Mouse (Mus musculus): ENCODE measurements around the gene Amigo3.

Gene Amigo3

DNA sequence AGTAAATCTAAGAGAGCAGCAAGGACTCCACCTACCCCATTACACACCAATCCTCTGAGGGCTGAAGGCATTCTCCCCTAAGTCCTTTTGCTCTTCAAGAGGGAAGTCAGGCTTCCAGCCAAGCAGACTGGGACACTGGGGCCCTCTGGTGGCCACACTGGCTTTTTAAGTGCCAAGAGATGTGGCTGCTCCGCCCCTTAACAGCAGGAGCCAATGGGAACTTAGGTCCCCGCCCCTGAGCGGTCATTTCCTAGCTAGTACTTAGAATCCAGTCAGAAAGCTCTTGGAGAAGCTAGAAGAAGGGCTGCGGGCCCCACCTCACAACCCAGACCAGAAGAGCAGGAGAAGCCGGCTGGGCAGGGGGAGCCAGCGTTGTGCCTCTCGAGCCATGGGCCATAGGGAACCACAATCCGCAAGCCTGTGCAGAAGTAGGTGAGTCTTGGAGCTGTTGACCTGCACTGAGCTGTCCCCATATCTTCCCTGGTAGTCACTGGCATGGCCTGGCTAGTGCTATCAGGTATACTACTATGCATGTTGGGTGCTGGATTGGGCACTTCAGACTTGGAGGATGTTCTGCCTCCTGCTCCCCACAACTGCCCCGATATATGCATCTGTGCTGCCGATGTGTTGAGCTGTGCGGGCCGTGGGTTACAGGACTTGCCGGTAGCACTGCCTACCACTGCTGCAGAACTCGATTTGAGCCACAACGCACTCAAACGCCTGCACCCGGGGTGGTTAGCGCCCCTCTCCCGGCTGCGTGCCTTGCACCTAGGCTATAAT lies at the start of gene Amigo3:
Gene Amigo3, plus strand, starts transcription at position 275 of the 780 bp plus-strand sequence.
- peak; percentile 98 for DNase-seq (ENCODE audit: low read depth, low spot score)

DNA sequence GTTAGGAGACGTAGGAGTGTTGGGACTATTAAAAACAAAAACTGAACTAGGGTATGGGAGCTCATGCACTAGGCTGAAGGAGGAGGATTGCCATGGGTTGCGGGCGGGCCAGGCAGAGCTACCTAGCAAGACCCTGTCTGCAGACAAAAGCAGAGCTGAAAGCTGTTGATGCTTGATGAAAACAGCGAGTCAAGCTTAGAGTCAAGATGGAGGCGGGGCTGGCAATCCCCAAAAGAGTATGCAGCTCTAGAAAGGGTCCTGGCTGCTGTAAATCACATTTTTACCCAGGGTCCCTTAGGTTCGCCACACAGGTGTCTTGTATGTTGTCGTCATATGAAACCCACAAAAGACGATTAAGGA lies 49.4 kb upstream of the Amigo3 start:
- peak; percentile 42 for DNase-seq (ENCODE audit: low read depth, low spot score)

DNA sequence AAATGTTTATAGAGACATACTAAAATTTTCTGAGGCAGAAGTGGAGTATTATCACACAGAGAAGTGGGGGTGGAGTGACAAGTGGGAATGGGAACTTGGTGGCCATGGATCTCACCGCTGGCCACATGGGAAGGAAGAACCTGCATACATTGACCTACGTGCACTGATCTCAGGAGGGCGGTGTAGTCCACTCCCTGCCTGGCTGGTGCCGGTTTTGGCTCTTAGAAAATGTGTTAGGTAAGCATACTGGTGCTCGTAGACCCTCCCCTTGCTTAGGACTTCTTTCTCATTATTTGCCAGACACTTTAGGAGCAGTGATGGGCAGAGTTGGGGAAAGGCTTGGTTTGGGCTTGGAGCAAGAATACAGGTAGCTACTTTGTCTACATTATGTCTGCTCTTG lies 44.9 kb upstream of the Amigo3 start:
- no peak for DNase-seq (ENCODE audit: low read depth, low spot score)

DNA sequence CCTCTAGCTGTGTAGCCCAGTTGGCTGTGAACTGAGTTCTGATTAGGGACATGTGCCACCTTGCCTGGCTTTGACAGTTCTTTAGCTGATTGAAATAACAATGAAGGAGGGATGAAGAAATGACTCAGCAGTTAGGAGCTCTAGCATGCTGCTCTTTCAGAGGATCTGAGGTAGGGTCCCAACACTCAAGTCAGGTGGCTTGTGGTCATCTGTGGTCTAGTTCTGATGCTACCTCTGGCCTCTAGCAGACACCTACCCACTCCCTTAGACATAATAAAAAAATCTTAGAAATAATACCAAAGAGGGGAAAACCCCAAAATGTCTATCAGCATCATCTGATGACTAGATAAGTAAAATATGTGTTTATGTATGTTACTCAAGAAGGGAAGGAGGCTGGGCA lies 42.6 kb upstream of the Amigo3 start:
- peak; percentile 42 for DNase-seq (ENCODE audit: low read depth, low spot score)

DNA sequence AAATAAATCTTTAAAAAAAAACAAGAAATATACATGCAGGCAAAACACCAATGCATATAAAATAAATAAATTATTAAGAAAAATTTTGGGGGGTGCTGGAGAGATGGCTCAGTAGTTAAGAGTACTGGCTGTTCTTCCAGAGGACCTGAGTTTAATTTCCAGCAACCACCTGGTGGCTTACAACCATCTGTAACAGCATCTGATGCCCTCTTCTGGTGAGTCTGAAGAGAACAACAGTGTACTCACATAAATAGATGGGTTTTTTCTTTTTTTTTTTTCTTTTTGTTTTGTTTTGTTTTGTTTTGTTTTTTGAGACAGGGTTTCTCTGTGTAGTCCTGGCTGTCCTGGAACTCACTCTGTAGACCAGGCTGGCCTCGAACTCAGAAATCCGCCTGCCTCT lies 39.4 kb upstream of the Amigo3 start:
- DNase-seq (ENCODE audit: low read depth, low spot score) = peak; percentile 21

DNA sequence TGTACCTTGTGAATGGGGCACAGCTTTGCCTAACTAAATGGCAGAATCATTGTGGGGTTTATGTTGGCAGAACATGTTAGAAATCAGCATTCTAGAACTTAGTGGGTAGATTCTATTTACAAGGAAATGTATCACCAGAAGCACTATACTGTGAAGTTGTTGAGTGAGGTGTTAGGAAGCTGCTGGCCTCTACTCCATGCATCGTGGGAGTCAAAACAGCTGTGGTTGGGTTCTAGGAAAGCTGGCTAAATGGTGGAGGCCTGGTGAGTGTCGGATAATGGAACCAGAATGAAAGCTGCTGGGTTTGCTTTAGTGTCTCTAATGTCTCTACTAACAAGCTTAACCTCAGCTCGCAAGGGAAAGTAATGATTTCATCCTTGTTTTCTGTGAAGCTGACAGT lies 35.8 kb upstream of the Amigo3 start:
- no peak for DNase-seq (ENCODE audit: low read depth, low spot score)

DNA sequence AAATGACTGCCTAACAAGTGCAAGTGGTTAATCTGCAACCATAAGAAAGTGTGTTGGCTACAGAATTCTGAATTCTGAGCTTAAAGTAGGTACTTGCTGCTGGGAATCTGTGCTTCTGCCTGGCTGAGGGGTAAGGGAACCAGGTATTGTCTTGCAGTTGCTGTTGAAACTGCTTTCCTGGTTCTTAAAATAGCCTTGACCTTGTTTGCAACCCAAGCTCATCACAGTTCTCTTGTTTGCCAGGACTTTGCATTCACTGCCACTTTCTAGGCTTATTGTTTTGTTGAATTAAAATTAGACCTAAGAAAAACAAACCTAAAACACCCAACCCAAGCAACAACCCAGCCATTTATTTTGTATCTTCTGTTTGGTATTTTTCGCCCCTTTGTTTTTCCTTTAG lies 32.2 kb upstream of the Amigo3 start:
- no peak for DNase-seq (ENCODE audit: low read depth, low spot score)

DNA sequence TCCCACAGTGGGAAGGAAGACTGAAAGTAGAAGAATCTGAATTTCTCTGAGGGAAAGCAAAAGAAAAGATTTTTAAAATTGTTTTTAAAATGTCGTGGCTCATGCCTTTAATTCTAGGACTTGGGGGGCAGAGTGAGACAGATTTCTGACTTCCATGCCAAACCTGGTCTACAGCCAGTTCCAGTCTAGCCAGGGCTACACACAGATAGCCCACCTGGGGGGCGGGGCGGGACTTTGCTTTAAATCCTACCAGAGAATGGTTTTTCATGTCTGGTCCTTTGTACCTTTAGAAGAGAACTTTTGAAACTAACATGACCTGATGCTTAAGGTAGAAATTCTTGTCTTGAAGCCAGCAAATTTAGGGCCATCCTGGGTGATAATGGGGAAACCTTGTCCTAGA lies 29.7 kb upstream of the Amigo3 start:
- DNase-seq (ENCODE audit: low read depth, low spot score) = no peak

DNA sequence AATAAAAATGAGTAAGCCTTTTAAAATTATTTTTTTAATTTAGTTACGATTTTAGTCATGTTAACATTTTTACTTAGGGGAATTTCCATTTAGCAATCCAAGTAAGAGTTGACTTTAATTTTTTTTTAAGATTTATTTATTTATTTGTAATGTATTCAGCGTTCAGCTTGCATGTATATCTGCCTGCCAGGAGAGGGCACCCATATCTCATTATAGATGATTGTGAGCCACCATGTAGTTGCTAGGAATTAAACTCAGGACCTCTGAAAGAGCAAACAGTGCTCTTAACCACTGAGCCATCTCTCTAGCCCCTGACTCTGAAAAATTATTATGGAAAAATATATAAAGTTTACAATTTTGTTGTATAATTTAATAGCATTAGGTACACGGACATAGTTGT lies 26.4 kb upstream of the Amigo3 start:
- DNase-seq (ENCODE audit: low read depth, low spot score) = peak; percentile 25

DNA sequence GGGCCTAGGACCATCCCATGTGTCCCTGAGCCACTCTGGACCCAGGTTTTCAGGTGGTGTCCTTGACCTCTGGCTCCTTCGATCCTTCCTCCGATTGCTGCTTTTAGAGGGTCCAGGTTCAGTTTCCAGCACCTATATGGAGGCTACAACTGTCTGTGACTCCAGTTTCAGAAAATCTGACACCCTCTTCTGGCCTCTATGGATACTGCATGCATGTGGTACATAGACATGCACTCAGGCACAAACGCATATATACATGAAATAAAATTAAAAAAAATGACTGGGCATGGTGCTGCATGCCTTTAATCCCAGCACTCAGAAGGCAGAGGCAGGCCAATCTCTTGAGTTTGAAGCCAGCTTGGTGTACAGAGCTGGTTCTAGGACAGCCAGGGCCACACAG lies 25.1 kb upstream of the Amigo3 start:
- DNase-seq (ENCODE audit: low read depth, low spot score) = no peak

DNA sequence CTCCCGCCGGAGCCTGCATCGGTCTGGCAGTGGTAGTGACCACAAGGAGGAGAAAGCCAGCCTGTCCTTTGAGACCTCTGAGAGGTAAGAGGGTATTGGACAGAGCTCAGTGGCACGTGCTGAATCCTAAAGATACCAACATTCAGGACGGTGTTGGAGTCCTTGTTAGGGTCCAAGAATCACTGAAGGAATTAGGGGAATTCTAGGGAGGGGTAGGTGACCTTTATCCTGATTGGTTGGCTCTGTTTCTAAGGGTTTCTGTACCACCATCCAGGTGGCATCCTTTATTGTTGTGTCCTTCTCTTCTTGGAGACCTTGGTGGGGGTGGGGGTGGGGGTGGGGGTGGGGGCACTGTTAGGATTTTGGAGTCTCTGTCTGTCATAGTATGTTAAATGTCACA lies 20.8 kb upstream of the Amigo3 start:
- DNase-seq (ENCODE audit: low read depth, low spot score) = no peak

DNA sequence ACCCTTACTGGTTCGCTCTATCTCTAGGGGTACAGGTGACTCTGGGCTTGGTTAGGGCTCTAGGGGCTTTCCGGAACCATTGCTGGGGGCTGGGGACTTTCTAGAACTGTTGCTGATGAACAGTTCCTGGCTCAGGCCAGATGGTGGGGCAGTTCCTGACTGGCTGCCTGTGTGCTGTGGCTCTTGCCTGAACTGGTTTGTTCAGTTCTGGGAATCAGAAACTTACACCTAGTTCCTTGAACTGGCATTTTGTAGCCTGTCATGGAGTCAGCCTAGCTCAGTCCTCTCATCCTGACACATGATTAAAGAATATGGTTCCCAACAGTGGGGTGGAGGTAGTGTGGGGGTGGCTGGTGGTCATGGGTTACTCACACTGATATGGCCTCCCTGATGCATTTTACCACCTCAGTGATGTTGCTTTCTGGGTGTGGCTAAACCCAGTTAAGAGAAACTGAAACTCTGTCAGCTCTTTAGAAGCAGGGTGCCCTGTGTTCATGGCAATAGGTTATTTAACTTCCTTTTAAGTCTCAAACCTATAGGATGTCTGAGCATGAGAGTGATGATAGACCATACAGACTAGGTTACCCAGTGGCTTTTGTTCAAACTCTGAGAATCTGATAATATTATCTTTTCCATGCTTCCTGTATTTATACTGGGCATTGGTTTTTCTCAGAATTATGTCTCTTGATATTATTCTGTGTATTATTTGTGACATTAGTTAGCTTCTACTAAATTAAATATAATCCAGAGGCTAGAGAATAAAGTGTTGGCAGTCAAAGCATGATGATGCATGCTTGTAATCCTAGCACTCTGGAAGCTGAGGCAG lies 17.4 kb upstream of the Amigo3 start:
- no peak for DNase-seq (ENCODE audit: low read depth, low spot score)

DNA sequence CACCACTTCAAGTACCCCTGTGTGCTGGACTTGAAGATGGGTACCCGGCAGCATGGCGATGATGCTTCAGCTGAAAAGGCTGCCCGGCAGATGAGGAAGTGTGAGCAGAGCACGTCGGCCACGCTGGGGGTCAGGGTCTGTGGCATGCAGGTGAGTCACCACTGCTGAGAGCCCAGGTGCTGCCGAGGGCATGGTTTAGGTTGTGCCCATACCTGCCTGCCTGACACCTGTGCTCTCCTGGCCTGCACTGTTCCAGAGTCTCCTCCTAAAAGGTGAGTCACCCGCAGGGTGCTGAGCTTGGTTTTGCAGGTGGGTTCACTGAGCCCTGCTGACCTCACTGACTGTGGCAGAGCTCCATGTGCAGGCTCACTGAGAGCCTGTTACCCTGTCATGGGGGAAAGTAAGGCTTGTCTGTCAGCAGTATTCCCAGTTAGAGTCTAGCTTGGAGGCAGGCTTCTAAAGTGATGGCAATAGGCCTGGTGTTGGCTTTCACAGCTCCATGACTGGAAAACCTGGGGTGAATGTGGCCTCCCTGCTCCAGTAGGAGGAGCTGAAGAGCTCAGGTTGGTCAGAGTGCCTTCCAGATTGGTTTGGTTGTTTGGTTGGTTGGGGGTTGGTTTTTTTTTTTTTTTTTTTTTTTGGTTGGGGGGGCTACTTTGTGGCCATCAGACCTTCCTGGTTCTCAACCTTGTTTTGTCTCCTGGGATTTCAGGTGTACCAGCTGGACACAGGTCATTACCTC lies 8.0 kb upstream of the Amigo3 start:
- DNase-seq (ENCODE audit: low read depth, low spot score) = peak; percentile 44

DNA sequence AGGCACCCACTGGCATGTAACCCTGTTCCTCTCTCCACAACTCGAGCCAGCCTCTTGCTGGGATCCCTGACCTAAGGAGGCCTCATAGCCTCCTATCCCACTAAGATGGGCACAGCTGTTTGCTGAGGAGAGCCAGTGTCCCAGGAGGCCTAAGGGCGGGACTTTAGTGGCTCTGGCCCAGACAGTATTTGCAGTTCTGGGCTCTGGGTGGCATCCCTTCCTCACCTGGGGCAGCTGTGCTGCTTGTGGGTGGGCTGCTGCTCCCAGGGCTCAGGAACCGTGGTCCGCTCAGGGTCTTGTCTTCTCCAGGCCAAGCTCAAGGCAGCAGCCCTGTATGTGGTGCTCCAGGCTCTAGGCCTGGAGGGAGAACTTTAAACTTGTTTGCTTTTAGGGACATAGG lies 6.4 kb upstream of the Amigo3 start:
- no peak for DNase-seq (ENCODE audit: low read depth, low spot score)

DNA sequence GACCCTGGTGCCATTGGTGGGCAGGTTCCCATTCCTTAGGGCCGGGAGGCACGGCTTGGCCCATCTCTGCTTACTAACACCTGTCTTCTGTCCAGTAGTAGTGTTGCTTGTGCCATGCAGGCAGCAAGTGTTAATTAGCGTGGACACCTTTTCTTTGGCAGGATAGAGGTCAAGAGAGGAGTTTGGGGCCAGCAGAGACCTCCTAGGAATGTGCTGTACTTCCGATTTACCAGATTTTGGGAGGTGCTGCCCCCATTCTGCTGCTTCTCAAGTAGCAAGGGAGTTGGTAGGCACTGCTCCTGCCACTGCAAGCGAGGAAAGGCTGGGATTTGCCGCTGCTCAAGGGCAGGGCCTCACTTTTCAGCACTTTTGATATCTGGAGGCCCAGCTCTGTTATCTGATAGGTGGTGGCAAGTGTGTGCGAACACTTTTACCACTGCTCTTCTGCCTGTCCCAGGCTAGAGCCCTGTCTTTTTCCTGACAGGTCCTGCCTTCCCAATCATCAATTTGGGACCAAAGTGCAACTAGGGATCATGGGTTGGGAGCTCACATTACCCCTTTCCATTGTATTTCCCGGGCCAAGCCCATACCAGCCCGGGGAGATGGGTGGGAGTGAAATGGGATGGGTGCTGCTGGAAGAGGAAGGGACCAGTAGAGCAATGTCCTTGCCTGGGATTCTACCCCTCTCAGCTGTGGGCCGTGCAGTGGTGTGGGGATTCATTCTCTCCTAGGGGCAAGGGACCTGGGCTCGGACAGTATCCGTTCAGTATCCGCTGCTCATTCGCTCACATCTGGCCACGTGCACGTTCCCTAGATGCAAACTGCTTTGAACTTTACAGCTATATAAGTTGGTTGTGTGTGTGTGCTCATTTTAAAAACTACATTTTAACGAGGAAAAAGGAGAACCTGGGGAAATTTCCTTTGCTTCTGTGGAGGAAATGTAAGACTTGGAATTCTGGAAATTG lies 5.1 kb upstream of the Amigo3 start:
- no peak for DNase-seq (ENCODE audit: low read depth, low spot score)

DNA sequence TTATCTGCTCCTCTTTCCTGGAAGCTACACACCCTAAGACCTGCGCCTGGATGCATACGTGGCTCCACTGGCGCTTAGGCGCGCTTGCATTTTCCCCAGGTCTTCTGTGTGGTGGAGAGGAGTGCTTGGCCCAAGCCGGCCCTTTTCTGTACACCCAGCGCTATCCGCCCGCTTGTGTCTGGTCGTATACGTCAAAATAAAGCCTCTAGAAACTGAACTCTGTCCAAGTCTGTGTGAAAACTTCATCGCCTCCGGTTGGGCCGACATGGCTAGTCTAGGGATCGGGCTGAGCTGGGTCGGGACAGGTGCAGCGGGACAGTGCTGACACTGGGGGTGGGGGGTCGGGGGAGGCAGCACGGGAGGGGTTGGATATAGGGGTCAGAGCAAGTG lies 4.4 kb upstream of the Amigo3 start:
- peak; percentile 46 for DNase-seq (ENCODE audit: low read depth, low spot score)

DNA sequence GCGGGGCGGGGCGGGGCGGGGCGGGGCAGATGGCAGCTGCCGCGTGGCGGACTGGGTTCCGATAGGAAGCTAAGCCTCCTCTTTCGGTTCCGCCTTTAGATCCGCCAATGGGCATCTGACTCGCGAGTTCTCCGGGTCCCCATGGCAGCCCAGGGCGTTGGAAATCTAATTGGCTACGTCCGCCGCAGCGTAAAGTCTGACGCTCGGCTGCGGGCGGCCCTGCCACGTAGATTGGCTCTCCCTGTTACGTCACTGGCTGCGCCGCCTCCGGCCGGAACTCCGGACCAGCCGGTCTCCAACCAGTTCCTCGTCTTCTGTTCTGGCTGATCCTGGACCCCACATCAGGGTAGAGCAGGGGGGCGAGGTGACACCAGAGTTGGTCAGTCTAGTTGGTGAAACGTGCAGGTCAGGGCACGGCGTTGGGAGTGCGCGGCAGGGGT lies 3.9 kb upstream of the Amigo3 start, which contains the start of gene Gmppb:
Gene Gmppb, plus strand, starts transcription at position 227 of the 440 bp plus-strand sequence.
- peak; percentile 98 for DNase-seq (ENCODE audit: low read depth, low spot score)

DNA sequence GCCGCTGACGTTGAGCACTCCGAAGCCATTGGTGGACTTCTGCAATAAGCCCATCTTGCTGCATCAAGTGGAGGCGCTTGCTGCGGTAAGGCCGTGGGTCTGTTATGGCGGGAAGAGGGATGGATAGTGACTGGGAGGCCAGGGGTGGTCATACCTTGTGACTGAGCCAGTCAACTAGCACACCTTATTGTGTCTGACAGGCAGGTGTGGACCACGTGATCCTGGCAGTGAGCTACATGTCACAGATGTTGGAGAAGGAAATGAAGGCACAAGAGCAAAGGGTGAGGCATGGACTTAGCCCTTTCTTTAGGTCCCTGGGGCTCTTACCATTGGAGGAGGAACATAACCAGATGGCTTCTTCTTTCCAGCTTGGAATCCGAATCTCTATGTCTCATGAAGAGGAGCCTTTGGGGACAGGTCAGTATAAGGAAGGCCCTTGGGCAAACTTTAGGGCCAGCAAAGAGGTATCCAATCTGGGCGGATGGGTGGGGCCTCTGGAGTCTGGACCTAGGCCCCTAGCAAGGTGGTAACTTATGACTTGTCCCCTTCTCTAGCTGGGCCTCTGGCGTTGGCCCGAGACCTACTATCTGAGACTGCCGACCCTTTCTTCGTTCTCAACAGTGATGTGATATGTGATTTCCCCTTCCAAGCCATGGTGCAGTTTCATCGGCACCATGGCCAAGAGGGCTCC lies 3.3 kb upstream of the Amigo3 start:
- peak; percentile 44 for DNase-seq (ENCODE audit: low read depth, low spot score)

DNA sequence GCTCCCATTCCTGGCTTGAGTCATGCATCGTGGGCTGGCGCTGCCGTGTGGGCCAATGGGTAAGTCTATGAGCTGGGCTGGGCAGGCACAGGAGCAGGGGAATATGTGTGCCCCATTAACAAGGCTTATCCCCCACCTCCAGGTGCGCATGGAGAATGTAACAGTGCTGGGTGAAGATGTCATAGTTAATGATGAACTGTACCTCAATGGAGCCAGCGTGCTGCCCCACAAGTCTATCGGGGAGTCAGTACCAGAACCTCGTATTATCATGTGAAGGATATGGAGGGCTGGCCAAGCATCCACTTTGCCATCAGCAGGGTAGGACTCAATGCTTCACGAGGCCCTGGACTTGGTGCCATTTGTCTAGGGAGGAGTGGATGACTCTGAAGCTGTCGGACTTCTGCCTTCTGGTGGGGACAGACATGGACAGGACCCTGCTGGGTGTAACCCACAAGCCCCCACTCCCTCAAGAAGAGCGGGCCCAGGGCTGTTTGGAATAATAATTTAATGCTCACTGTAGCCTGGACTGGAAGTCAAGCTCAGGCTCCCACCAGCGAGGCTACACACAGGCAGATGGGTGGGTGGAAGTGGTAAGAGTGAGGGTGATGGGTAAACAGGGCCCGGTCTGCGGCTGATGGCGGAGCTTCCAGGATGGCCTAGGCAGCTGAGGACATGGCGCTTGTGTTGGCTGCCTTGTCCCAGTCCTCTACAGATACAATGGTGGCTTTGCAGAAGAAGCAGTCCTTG lies 1.6 kb upstream of the Amigo3 start:
- no peak for DNase-seq (ENCODE audit: low read depth, low spot score)

DNA sequence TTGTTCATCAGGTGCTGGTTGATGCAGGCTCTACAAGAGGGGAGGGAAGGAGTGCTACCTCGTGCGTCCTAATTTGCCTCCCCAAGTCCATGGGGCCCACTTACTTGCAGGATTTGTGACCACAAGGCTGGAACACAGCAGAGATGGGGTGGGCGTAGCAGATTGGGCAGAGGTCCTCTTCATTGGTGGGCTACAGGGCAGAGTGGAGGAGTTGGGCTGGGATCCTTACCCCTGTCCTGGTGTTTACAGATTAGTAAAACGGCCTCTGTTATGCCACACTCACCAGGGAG lies 1.1 kb upstream of the Amigo3 start:
- DNase-seq (ENCODE audit: low read depth, low spot score) = no peak
